8 mouse cellular contexts compared by ENCODE assay signal in the genomic region with DNA sequence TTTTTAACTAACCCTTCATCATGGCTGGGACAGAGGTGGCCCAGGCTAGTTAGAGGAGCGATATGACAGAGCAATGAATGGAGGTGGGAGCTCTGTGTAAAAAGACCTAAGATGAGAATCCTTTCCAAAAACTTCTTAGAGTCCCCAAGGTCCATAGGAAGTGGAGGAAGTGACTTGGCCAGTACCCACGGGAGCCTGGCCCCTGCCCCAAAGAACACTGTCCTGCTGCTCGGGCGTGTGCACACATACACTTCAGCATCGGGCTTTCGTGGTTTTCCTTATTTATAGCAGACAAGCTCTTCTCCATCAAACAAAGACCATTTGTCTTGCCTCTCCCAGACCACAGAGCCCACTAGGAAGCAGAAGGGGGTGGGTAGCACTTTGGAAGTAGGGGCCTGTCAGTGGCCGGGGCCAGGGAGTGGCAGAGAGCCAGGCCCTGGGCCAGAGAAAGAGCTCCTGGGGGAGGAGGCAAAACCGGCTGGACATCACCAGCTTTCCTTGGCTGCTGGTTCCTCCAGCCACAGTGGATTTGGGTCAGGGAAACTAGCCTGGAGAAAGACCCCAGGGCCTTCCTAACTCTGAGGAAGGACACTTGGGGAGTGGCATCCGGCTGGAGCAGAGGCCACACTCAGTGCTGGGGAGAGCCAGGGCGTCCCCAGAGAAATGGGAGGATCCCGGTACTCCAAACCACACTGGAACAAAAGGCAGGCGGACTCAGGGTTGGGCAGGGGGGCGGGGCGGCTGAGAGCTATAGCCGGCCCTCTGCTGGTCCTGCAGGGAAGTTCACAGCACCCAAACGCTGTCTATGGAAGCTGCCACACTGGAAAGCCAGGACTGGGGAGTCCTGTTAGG. TPM values are rescaled to one million over a fixed set of nuclear protein-coding genes. Genes with fewer than 3 reads are reported as not detected.
DNase-seq lines count a peak whose midpoint lies in the region; ATAC-seq lines count a peak whose summit lies in the region.

No protein-coding gene starts in this region.

- peak overlapping the region; percentile 93 for H3K9ac ChIP-seq in hindbrain, embryonic 13.5 days

- no peaks in the 10 kb centered on the region for H3K9me3 ChIP-seq in hindbrain, embryonic 13.5 days

- H3K4me1 ChIP-seq in hindbrain, embryonic 13.5 days (replicated peaks), result peaks cover 48% of the 10 kb centered on the region

- no peaks in the 10 kb centered on the region for H3K27me3 ChIP-seq in hindbrain, embryonic 13.5 days

- peak; percentile 94 for DNase-seq in ZHBTc4 (ENCODE audit: low read depth, low spot score)
- DNase-seq in cerebellum, postnatal 14 days, result peak; percentile 73 to 86
- peak; percentile 32 to 47 for DNase-seq in frontal cortex, postnatal 36 days (ENCODE audit: low spot score in 2 of 2)
- peak; percentile 50 to 61 for DNase-seq in left cerebral cortex, adult 18-20 months (ENCODE audit: low spot score in 2 of 2)
- DNase-seq in lung, postnatal 25 days (ENCODE audit: low spot score), result peak; percentile 81
- DNase-seq in retina, postnatal 1 day, result peak; percentile 91

- peak; percentile 33 for ATAC-seq in hindbrain, embryonic 13.5 days (ENCODE audit: low FRiP score)
- ATAC-seq in inflammation-experienced regulatory T-cells, adult 6 months, result no peak

- H3K36me3 ChIP-seq in hindbrain, embryonic 13.5 days, result peaks cover 32% of the 10 kb centered on the region

- H3K4me2 ChIP-seq in hindbrain, embryonic 13.5 days, result peak overlapping the region; percentile 95

- peak overlapping the region; percentile 91 for H3K27ac ChIP-seq in hindbrain, embryonic 13.5 days

- WGBS in hindbrain, embryonic 13.5 days, result 8% methylated on average over 16 of the region's 16 CpGs

- peak overlapping the region; percentile 86 for H3K4me3 ChIP-seq in hindbrain, embryonic 13.5 days

RNA-seq across cellular contexts. Expression of gene Vegfa, which starts 4.9 kb away (rescaled TPM):
- 2.8 and 4.1 TPM in 2 replicates for polyA plus RNA-seq in hindbrain, embryonic 13.5 days (2015; fragmentation: Nextera tagmentation; extraction: Ambion mirVana)
- total RNA-seq in left cerebral cortex, adult 18-20 months (2021), result 10 to 100 TPM; 61.1 to 88.1 TPM
- not detected for polyA plus RNA-seq in inflammation-experienced regulatory T-cells, adult 6 months (2017; shearing (Covaris generic))

Comparison
In these comparisons a context has a peak if more than half of its experiments do, and no peak if none do; other contexts are left out.
1. DNase-seq: peak in every context shown above with its lines; median percentile 94 in ZHBTc4; 91 in retina, postnatal 1 day; 81 in lung, postnatal 25 days; 80 in cerebellum, postnatal 14 days; 56 in left cerebral cortex, adult 18-20 months; 40 in frontal cortex, postnatal 36 days.